Mouse (Mus musculus) heart, embryonic 16.5 days (tissue): ENCODE measurements around the gene Cdkl1. TPM values are rescaled to one million over a fixed set of nuclear protein-coding genes. Genes with fewer than 3 reads are reported as not detected.
A peak's percentile ranks its signal among the peaks of the same experiment; 100 is the strongest.

Experiments
- ATAC-seq: fragments of 200-750 bp; cut with Nextera tagmentation; replicated peaks from 2 replicates; pipeline ENCODE4 v1.8.0; 2017; ENCODE audit warnings: moderate number of reproducible peaks; ENCODE audit not compliant: insufficient read depth, low FRiP score; ENCODE audit errors: extremely low read depth
- H3K27ac ChIP-seq: fragments of 300-500 bp; sonication (generic); 2 replicates; pipeline ENCODE4 v1.5.1; 2014; ENCODE audit warnings: mild to moderate bottlenecking, low read length, control low read depth, moderate library complexity
- H3K27me3 ChIP-seq: fragments of 300-500 bp; sonication (generic); 2 replicates; pipeline ENCODE4 v1.6.1; 2014; ENCODE audit warnings: low read length, mixed read lengths; ENCODE audit not compliant: control insufficient read depth, insufficient read depth
- H3K36me3 ChIP-seq: fragments of 300-500 bp; sonication (generic); 2 replicates; pipeline ENCODE4 v1.6.1; 2014; ENCODE audit not compliant: control insufficient read depth, insufficient read depth
- H3K4me1 ChIP-seq: fragments of 300-500 bp; sonication (generic); 2 replicates; pipeline ENCODE4 v1.6.1; 2014; ENCODE audit warnings: low read length, mixed read lengths; ENCODE audit not compliant: control insufficient read depth, insufficient read depth
- H3K4me2 ChIP-seq: fragments of 300-500 bp; sonication (generic); 2 replicates; pipeline ENCODE4 v1.6.1; 2014; ENCODE audit warnings: low read depth, mild to moderate bottlenecking, control low read depth, low read length
- H3K4me3 ChIP-seq: fragments of 300-500 bp; sonication (generic); 2 replicates; pipeline ENCODE4 v1.5.1; 2014; ENCODE audit warnings: mild to moderate bottlenecking, control low read depth, low read length
- H3K9ac ChIP-seq: fragments of 300-500 bp; sonication (generic); 2 replicates; pipeline ENCODE4 v1.6.1; 2014; ENCODE audit warnings: low read length, control low read depth
- H3K9me3 ChIP-seq: fragments of 300-500 bp; sonication (generic); replicated peaks from 2 replicates; pipeline ENCODE4 v1.6.1; 2016; ENCODE audit warnings: low read length; ENCODE audit not compliant: control insufficient read depth
- WGBS: fragments of 180-500 bp; shearing (Covaris S2); extraction: QIAGEN DNeasy Blood & Tissue Kit; methylation state at CpG from one replicate; pipeline ENCODE4 v1.1.7; 2014; 5-methylcytosine and 5-hydroxymethylcytosine counted together
- polyA plus RNA-seq: library from polyadenylated mRNA; unstranded; fragments of >200 nt; fragmentation: Nextera tagmentation; extraction: Ambion mirVana; gene quantifications from 2 replicates; pipeline ENCODE4 v1.2.1, GENCODE M21; 2015

Cdkl1 gene
- polyA plus RNA-seq, 1 experiment from 2014 or later = 5.2 TPM

DNA sequence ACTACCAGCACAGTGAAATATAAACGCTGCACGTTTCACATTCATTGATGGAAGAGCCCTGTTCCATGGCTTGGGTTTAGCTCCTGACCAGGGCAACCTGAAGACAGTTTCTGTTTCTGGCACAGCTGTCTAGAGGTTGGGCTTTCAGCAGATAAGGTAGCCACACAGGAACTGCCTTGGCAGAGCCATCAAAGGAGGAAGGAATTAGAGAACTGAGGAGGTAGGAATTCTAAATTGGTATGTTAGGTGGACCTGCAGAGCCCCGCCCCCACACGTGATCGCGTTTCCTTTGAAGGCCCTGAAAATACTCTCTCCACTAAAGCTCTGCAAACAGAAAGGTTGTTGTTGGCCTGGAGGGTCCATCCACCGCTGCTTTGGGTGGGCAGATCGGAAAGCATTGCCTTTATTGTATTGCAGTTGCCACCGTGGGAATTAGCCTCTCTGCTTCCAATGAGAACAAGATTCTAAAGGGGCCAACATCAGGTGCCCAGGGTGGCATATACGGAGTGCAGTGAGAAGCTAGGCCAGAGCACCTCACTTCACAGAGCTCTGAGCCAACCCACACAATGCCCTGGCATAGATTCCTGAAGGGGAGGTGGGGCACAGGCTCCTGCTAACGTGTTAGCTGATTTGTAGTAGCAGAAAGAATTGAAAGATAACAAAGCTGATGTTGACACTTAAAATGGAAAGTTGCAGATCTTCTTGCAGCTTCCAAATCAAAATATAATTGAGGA lies 14.3 kb downstream of the Cdkl1 start:
- no peaks in the 10 kb centered on the region for H3K27me3 ChIP-seq
- H3K4me1 ChIP-seq = peaks cover 13% of the 10 kb centered on the region
- H3K4me3 ChIP-seq = no peak overlapping the region
- no peak; the same call in 1 of the 2 replicates for ATAC-seq
- no peaks in the 10 kb centered on the region for H3K36me3 ChIP-seq
- 55% methylated on average over 11 of the region's 11 CpGs for WGBS
- H3K27ac ChIP-seq = peak overlapping the region; percentile 34; the same call in 1 of the 2 replicates
- H3K4me2 ChIP-seq = no peak overlapping the region
- H3K9me3 ChIP-seq = no peaks in the 10 kb centered on the region
- no peak overlapping the region for H3K9ac ChIP-seq

DNA sequence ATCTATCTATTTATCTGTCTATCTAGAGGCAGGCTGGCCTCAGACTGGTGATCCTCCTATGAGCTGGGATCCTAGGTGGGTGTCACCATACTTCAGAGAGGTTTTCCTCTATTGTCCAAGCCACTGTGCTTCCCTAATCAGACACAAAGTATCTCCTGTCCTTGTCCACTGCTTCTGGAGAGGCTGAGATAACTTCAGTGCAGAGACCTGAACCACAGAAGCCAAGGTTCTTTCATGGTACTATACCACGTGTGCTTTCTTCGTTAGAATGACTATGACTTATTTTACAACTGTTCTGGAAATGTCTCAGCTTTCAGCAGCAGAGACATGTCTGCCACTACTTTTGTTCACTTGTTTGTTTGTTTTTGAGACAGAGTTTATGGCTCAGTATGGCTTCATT lies 22.2 kb downstream of the Cdkl1 start:
- Histone ChIP-seq H3K4me3 (no peak overlapping the region), H3K4me1 (no peaks in the 10 kb centered on the region), H3K36me3 (no peaks in the 10 kb centered on the region), H3K27ac (no peak overlapping the region), H3K9me3 (0 out of 2 replicates have a peak, but pooled peaks cover 2% of the 10 kb centered on the region), H3K9ac (no peak overlapping the region), H3K4me2 (no peak overlapping the region), H3K27me3 (no peaks in the 10 kb centered on the region)
- no peak for ATAC-seq
- 80% methylated on average over 2 of the region's 2 CpGs for WGBS

DNA sequence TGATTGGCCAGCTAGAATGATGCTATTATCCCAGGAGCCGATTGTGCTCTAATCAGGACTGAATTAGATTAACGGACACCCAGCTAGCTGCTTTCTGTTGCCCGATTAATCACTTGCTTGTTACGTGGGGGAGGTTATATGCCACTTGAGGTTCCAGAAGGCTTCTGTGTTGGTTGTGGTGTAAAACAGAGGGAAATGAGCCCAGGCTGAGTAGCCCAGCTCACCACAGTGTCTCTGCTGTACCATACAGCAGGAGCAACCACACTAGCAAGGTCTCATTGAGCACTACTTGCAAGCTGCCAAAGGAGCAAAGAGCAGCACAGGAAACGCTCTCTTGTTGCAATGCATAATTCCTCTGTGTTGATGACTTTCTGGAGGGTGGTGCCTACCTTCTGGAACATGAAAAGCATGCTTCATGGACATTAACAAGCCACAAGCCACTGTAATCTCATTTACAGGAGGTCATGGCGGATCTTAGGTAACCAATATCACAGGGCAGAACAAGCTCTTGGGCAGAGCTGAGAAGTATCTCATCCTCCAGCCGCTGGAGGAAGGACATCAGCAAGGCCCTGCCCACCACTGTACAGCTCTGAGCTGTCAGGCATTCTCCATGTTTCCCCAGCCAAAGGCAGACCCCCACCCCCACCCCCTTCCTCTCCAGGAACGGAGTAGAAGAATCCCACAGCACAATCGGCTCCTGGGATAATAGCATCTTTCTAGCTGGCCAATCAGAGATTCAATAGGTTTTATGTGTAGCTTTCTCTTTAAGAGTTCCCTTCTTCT lies 23.4 kb downstream of the Cdkl1 start:
- Histone ChIP-seq H3K4me2 (no peak overlapping the region), H3K4me1 (no peaks in the 10 kb centered on the region), H3K4me3 (no peak overlapping the region), H3K27me3 (no peaks in the 10 kb centered on the region), H3K9me3 (0 out of 2 replicates have a peak, but pooled peaks cover 2% of the 10 kb centered on the region), H3K9ac (no peak overlapping the region), H3K27ac (no peak overlapping the region), H3K36me3 (no peaks in the 10 kb centered on the region)
- WGBS = 54% methylated on average over 9 of the region's 9 CpGs
- ATAC-seq = no peak

DNA sequence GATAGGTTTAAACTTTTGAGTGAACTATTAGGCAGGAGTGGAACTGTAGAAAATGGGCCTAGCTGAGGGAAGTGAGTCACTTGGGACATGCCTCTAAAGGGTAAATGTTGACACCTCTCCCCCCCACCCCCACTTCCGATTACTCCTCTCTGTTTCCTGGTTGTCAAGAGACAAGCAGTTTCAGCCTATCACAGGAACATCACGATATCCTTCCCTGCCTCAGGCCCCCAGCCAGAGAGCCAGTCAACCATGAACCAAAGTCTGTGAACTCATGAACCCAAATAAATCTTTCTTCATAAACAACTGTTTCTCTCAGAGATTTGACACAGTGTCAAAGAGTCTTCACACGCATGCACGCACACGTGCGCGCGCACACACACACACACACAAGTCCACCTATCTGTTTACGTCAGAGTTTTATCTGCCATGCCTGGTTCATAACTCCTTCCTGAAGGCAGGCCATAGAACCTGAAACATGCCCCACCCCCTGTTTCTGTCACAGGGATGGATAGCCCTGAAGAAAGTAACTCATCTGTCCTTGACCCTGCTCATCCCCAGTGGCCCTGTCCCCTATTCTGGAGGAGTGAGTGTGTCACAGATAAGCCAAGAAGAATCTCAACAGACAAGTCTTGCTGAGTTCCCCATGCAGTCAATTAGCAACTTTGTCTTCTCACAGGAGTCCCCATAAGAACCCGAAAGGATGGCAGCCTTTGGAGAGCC lies 24.7 kb downstream of the Cdkl1 start:
- Histone ChIP-seq H3K36me3 (no peaks in the 10 kb centered on the region), H3K27ac (no peak overlapping the region), H3K27me3 (no peaks in the 10 kb centered on the region), H3K4me2 (no peak overlapping the region), H3K9ac (no peak overlapping the region), H3K4me3 (no peak overlapping the region), H3K4me1 (no peaks in the 10 kb centered on the region), H3K9me3 (0 out of 2 replicates have a peak, but pooled peaks cover 5% of the 10 kb centered on the region)
- ATAC-seq = no peak
- WGBS = 77% methylated on average over 10 of the region's 10 CpGs

DNA sequence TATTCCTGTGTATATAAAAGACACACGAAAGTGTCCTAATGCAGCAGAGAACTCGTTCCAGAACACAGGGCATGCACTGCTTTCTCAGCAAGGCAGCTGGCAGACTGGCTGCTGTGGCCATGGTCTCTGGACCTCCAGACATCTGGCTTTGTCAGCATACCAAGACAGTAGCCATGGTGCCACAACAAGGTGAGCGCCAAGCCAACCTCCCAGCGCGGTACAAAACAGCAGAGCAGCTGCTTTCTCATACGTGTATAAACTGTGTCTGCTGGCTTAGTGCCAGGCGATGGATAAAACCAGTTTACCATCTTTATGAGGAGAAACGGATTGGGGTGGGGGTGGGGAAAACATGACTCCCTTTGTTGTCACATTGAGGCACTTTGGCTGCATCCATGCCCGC lies 25.5 kb downstream of the Cdkl1 start:
- WGBS = 76% methylated on average over 9 of the region's 9 CpGs
- H3K9me3 ChIP-seq = 0 out of 2 replicates have a peak, but pooled peaks cover 4% of the 10 kb centered on the region
- H3K4me3 ChIP-seq = no peak overlapping the region
- H3K4me1 ChIP-seq = no peaks in the 10 kb centered on the region
- H3K27me3 ChIP-seq = no peaks in the 10 kb centered on the region
- ATAC-seq = no peak
- no peaks in the 10 kb centered on the region for H3K36me3 ChIP-seq
- H3K9ac ChIP-seq = no peak overlapping the region
- no peak overlapping the region for H3K27ac ChIP-seq
- no peak overlapping the region for H3K4me2 ChIP-seq

DNA sequence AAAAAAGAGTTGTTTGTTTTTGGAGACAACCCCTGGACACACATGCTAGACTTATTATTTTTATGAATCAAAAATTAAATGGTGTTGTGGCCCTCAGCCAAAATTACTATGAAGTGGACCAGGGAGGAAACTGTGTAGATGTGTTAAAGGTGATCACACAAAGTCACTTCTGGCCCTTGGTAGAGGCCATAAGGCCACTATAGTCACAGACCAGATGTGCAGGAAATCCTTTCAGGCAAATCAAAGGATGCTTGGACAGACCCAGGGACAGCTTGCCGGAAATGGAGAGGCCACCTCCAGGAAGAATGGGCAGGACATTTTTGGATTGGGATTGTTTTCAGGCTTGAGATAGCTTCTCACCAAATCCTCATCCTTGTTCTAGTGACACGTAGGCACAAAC lies 29.5 kb downstream of the Cdkl1 start:
- no peaks in the 10 kb centered on the region for H3K27me3 ChIP-seq
- WGBS = 73% methylated on average over 2 of the region's 2 CpGs
- H3K36me3 ChIP-seq = no peaks in the 10 kb centered on the region
- no peak overlapping the region for H3K4me2 ChIP-seq
- no peak overlapping the region; the same call in 1 of the 2 replicates for H3K27ac ChIP-seq
- H3K4me3 ChIP-seq = no peak overlapping the region
- ATAC-seq = no peak
- H3K9ac ChIP-seq = no peak overlapping the region
- peaks cover 18% of the 10 kb centered on the region for H3K4me1 ChIP-seq
- H3K9me3 ChIP-seq = 0 out of 2 replicates have a peak, but pooled peaks cover 2% of the 10 kb centered on the region

DNA sequence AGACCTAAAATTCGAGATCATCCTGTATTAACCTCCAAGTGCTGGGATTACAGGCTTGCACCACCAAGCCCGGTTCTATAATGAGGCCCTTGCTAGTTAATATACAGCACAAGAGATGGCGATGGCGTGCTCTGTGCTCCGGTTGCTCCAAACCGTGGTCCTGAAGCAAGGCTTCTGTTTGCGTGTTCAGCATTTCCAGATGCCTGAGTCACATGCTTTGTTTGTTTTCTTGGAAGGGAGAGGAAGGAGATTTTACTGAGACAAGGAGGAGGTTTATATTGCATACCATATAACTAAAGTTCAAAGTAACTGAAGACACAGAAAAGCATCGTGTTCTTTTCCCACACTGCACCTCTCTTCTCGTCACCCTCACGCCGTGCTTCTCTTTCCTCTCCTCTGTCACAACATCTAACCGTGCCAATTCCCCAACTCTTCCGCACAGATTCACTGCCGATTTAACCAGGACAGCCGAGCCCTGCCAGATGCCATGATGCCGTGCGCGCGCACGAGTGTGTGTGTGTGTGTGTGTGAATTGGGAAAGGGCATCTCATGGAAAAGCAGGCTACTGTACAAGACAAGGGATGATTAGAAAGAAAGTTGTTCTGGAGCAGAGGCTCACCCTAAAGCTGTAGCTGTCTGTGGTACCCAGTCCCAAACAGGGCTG lies 30.2 kb downstream of the Cdkl1 start:
- H3K4me2 ChIP-seq = no peak overlapping the region
- 78% methylated on average over 20 of the region's 20 CpGs for WGBS
- 0 out of 2 replicates have a peak, but pooled peaks cover 2% of the 10 kb centered on the region for H3K9me3 ChIP-seq
- H3K27ac ChIP-seq = peak overlapping the region; percentile 44; the same call in 1 of the 2 replicates
- no peak overlapping the region for H3K4me3 ChIP-seq
- peaks cover 18% of the 10 kb centered on the region for H3K4me1 ChIP-seq
- no peaks in the 10 kb centered on the region for H3K27me3 ChIP-seq
- ATAC-seq = no peak
- no peak overlapping the region for H3K9ac ChIP-seq
- no peaks in the 10 kb centered on the region for H3K36me3 ChIP-seq

DNA sequence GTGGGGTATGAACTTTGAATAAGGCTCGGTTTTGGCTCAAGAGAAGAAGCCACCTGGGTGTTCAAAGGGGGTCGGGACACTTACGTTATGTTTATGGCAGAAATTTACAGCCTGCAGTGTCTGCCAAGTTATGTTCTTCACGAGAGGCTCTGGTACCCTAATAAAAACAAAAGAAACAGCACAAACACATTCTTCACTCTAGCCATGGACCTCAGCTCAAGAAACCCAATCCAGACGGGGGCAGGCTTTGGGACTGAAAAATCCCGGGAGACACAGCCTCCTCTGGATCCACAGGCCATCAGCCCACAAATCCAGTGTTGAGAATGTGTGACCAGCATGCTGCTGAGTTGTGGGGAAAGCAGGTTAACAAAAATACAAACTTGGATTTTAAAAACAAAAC lies 31.1 kb downstream of the Cdkl1 start:
- no peak overlapping the region for H3K27ac ChIP-seq
- no peaks in the 10 kb centered on the region for H3K36me3 ChIP-seq
- H3K9ac ChIP-seq = no peak overlapping the region
- peaks cover 18% of the 10 kb centered on the region for H3K4me1 ChIP-seq
- no peaks in the 10 kb centered on the region for H3K27me3 ChIP-seq
- WGBS = 58% methylated on average over 6 of the region's 6 CpGs
- no peak overlapping the region for H3K4me3 ChIP-seq
- H3K4me2 ChIP-seq = no peak overlapping the region
- ATAC-seq = no peak
- 0 out of 2 replicates have a peak, but pooled peaks cover 2% of the 10 kb centered on the region for H3K9me3 ChIP-seq
